Mouse (Mus musculus): ENCODE data around the gene Palld. TPM values are rescaled to one million over a fixed set of nuclear protein-coding genes. Genes with fewer than 3 reads are reported as not detected.

Palld gene
- polyA plus RNA-seq, 1 experiment from 2014 or later: 62.9 TPM

DNA sequence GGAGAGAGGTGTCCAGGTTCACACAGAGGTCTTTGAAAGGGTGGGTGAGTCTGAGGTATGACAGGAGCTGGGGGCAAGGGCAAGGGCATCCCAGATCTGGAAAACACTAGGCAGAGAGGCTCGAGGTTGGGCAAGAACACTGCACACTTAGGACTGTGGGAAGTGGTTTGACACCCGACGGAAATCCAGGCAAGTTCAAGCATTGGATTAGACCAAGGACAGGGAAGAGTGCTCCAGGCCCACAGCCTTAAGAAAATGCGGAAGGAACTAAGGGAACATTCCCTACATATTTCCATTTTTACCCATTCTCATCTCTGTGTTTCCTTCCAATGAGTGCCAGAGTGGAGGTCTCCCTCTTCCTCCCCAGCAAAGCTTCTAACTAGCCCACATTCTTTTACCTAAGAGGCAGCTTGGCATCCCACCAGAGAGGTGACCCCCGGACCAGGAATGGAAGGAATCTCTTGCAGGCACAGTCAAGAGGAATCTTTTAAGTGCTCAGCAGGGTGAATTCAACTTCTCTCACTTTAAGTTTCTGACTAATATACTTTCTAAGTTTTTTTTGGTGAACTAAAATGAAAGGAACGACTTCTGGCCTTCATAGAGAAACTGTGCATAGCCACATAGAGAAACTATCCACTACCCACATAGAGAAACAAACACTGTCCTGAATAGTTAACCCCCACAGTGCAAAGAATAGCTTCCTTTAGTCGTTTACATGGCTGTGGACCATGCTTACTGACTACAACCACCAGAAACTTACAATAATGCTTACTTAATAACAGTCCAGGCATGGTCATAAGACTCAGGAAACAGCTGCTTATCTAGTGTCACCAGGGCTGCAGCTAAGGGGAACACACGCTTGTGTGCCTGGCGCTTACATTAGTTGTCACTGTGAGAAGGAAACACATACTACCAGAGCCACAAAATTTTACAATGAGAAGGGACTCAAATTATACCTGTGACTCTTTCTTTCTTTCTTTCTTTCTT is 286.5 kb downstream of the Palld start:
- 78% methylated on average over 9 of the region's 9 CpGs for WGBS
- H3K27me3 ChIP-seq (ENCODE audit: control insufficient read depth, insufficient read depth, low read length): no peaks in the 10 kb centered on the region
- no peak overlapping the region for H3K27ac ChIP-seq (replicated peaks; ENCODE audit: low read depth, low read length)
- H3K4me3 ChIP-seq (ENCODE audit: low read depth, low read length): no peak overlapping the region
- no peak overlapping the region for H3K4me2 ChIP-seq (ENCODE audit: low read depth, severe bottlenecking)
- ATAC-seq (ENCODE audit: insufficient number of reproducible peaks, low FRiP score, low TSS enrichment, low read depth): no peak
- H3K36me3 ChIP-seq (ENCODE audit: control insufficient read depth, insufficient read depth, low read length): no peaks in the 10 kb centered on the region
- no peak overlapping the region for H3K9ac ChIP-seq (ENCODE audit: low read length)
- no peaks in the 10 kb centered on the region for H3K9me3 ChIP-seq (ENCODE audit: control insufficient read depth, low read length)
- no peak for DNase-seq (ENCODE audit: low spot score)
- H3K4me1 ChIP-seq (ENCODE audit: control insufficient read depth, insufficient read depth, low read length): peaks cover 5% of the 10 kb centered on the region

DNA sequence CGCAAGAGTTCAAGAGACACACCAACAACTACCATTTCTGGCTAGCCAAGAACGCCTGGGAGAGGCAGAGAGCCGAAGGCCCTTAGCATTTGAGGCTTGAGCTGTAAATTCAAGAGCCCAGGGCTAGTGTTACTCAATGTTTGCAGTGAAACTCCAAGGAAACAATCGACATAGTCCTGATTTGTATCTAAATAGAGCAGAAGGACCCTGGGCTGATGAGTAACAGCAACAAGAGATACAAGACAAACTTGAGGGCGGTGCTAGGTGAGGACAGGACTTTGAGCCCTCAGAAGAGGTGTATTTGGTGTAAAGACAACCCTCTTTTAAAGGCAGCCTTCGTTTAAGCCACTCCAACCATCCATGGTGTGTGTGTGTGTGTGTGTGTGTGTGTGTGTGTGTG is 290.7 kb downstream of the Palld start:
- H3K4me2 ChIP-seq (ENCODE audit: low read depth, severe bottlenecking): no peak overlapping the region
- ATAC-seq (ENCODE audit: insufficient number of reproducible peaks, low FRiP score, low TSS enrichment, low read depth) (no peak), DNase-seq (ENCODE audit: low spot score) (no peak)
- H3K9ac ChIP-seq (ENCODE audit: low read length): no peak overlapping the region
- H3K27me3 ChIP-seq (ENCODE audit: control insufficient read depth, insufficient read depth, low read length): no peaks in the 10 kb centered on the region
- no peak overlapping the region for H3K27ac ChIP-seq (replicated peaks; ENCODE audit: low read depth, low read length)
- H3K4me1 ChIP-seq (ENCODE audit: control insufficient read depth, insufficient read depth, low read length): peaks cover 6% of the 10 kb centered on the region; the same call in 1 of the 2 replicates
- 89% methylated on average over 6 of the region's 6 CpGs for WGBS
- no peak overlapping the region for H3K4me3 ChIP-seq (ENCODE audit: low read depth, low read length)
- no peaks in the 10 kb centered on the region for H3K36me3 ChIP-seq (ENCODE audit: control insufficient read depth, insufficient read depth, low read length)
- H3K9me3 ChIP-seq (ENCODE audit: control insufficient read depth, low read length): no peaks in the 10 kb centered on the region

DNA sequence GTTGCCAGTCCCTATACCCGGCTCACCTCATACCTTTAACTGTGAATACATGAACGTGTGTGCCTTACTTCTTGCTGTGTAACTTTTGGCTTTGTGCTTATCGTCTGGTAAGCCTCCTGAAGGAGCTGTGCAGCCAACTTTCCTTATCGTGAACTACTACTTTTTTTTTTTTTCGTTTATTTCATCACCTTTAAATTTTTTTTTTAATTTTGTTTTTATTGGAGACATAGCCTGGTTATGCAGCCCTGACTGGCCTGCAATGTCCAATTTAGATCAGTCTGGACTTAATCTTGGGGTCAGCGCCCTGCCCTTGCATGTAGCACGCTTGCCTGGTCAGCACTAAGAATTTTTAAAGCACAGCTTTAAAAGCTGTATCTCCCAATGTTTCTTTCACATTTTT is 291.4 kb downstream of the Palld start:
- no peaks in the 10 kb centered on the region for H3K36me3 ChIP-seq (ENCODE audit: control insufficient read depth, insufficient read depth, low read length)
- no peaks in the 10 kb centered on the region for H3K27me3 ChIP-seq (ENCODE audit: control insufficient read depth, insufficient read depth, low read length)
- peaks cover 6% of the 10 kb centered on the region; the same call in 1 of the 2 replicates for H3K4me1 ChIP-seq (ENCODE audit: control insufficient read depth, insufficient read depth, low read length)
- no peak overlapping the region for H3K9ac ChIP-seq (ENCODE audit: low read length)
- no peaks in the 10 kb centered on the region for H3K9me3 ChIP-seq (ENCODE audit: control insufficient read depth, low read length)
- H3K4me2 ChIP-seq (ENCODE audit: low read depth, severe bottlenecking): no peak overlapping the region
- WGBS: 78% methylated on average over 7 of the region's 7 CpGs
- no peak overlapping the region for H3K4me3 ChIP-seq (ENCODE audit: low read depth, low read length)
- ATAC-seq (ENCODE audit: insufficient number of reproducible peaks, low FRiP score, low TSS enrichment, low read depth) (no peak), DNase-seq (ENCODE audit: low spot score) (no peak)
- H3K27ac ChIP-seq (replicated peaks; ENCODE audit: low read depth, low read length): no peak overlapping the region

DNA sequence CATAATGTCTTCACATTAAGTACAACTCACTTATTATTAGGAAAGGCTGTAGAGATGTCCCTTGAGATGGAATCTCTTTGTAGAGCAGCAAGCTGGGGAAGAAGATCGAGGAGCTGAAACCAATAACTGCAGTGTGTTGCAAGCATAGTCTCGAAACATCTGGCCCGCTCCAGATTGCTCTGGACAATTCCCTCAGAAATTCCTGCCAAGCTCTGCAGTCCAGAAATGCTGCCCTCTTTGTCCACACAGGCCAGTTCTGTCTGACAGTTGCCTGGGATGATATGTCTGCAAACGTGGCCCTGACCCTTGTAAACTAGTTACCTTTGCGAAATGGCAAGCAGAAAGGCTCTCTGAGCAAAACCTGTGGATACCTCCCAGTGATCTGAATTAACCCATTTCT is 291.9 kb downstream of the Palld start:
- no peaks in the 10 kb centered on the region for H3K9me3 ChIP-seq (ENCODE audit: control insufficient read depth, low read length)
- no peaks in the 10 kb centered on the region for H3K36me3 ChIP-seq (ENCODE audit: control insufficient read depth, insufficient read depth, low read length)
- H3K27me3 ChIP-seq (ENCODE audit: control insufficient read depth, insufficient read depth, low read length): no peaks in the 10 kb centered on the region
- H3K4me1 ChIP-seq (ENCODE audit: control insufficient read depth, insufficient read depth, low read length): peaks cover 6% of the 10 kb centered on the region; the same call in 1 of the 2 replicates
- no peak overlapping the region for H3K27ac ChIP-seq (replicated peaks; ENCODE audit: low read depth, low read length)
- DNase-seq (ENCODE audit: low spot score) (no peak), ATAC-seq (ENCODE audit: insufficient number of reproducible peaks, low FRiP score, low TSS enrichment, low read depth) (no peak)
- H3K4me3 ChIP-seq (ENCODE audit: low read depth, low read length): no peak overlapping the region
- no peak overlapping the region for H3K9ac ChIP-seq (ENCODE audit: low read length)
- no peak overlapping the region for H3K4me2 ChIP-seq (ENCODE audit: low read depth, severe bottlenecking)
- WGBS: 68% methylated on average over 5 of the region's 5 CpGs

DNA sequence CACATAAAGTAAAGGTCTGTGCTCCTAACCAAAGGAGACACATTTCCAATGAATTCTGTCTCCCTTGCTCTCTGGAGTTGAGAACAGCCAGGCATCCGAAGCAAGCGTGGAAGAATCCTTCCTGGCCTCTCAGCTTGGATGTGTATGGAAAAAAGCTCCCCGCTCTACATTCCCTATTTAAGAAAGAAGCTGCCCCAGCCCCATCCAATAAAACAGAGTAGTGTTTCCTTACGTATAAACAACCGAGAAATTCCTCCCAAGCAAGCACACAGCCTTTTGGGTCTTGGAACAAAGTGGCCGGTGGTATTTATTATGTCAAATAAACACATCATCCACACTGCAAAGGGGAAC is 295.1 kb downstream of the Palld start:
- peaks cover 6% of the 10 kb centered on the region; the same call in 1 of the 2 replicates for H3K4me1 ChIP-seq (ENCODE audit: control insufficient read depth, insufficient read depth, low read length)
- no peak overlapping the region for H3K9ac ChIP-seq (ENCODE audit: low read length)
- DNase-seq (ENCODE audit: low spot score) (peak; percentile 59), ATAC-seq (ENCODE audit: insufficient number of reproducible peaks, low FRiP score, low TSS enrichment, low read depth) (peak; percentile 15; the same call in 1 of the 2 replicates)
- H3K27me3 ChIP-seq (ENCODE audit: control insufficient read depth, insufficient read depth, low read length): no peaks in the 10 kb centered on the region
- H3K27ac ChIP-seq (replicated peaks; ENCODE audit: low read depth, low read length): peak overlapping the region; percentile 90
- WGBS: 8% methylated on average over 6 of the region's 6 CpGs
- H3K4me3 ChIP-seq (ENCODE audit: low read depth, low read length): no peak overlapping the region
- no peaks in the 10 kb centered on the region for H3K9me3 ChIP-seq (ENCODE audit: control insufficient read depth, low read length)
- H3K4me2 ChIP-seq (ENCODE audit: low read depth, severe bottlenecking): no peak overlapping the region
- no peaks in the 10 kb centered on the region for H3K36me3 ChIP-seq (ENCODE audit: control insufficient read depth, insufficient read depth, low read length)

DNA sequence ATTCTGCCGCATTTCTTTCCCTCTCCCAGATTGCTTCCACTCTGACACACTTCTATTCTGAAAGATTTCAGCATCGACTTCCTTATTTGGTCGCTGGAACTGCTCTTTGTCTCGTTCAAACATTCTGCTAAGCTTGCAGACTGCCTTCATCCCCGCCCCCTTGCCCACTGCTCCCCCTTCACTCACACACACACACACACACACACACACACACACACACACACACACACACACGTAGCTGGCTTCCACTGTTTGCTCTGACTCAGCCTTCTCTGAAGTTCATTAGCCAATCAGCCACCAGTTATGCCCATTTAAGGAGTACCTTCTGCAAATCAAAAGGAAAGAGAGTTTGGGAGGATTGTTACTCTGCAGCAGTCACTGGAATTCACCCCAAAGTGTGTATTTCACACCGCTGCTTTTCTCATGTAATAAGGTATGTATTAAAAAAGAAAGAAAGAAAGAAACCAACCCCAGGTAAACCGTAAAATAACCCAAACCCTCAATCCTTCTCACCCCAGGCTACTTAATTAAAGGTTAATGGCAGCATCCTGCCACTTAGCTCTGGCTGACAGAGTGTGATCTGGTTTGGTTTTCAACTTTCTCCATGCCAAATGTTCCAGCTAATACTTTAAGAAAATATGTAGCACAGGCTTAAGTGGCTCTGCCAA is 295.6 kb downstream of the Palld start:
- H3K9ac ChIP-seq (ENCODE audit: low read length): no peak overlapping the region
- no peak overlapping the region for H3K4me2 ChIP-seq (ENCODE audit: low read depth, severe bottlenecking)
- H3K27me3 ChIP-seq (ENCODE audit: control insufficient read depth, insufficient read depth, low read length): no peaks in the 10 kb centered on the region
- no peaks in the 10 kb centered on the region for H3K9me3 ChIP-seq (ENCODE audit: control insufficient read depth, low read length)
- no peak overlapping the region for H3K4me3 ChIP-seq (ENCODE audit: low read depth, low read length)
- WGBS: 4% methylated on average over 8 of the region's 8 CpGs
- DNase-seq (ENCODE audit: low spot score): peak; percentile 63
- H3K36me3 ChIP-seq (ENCODE audit: control insufficient read depth, insufficient read depth, low read length): no peaks in the 10 kb centered on the region
- H3K27ac ChIP-seq (replicated peaks; ENCODE audit: low read depth, low read length): peak overlapping the region; percentile 90
- peak; percentile 85 for ATAC-seq (ENCODE audit: insufficient number of reproducible peaks, low FRiP score, low TSS enrichment, low read depth)
- H3K4me1 ChIP-seq (ENCODE audit: control insufficient read depth, insufficient read depth, low read length): peaks cover 6% of the 10 kb centered on the region; the same call in 1 of the 2 replicates

DNA sequence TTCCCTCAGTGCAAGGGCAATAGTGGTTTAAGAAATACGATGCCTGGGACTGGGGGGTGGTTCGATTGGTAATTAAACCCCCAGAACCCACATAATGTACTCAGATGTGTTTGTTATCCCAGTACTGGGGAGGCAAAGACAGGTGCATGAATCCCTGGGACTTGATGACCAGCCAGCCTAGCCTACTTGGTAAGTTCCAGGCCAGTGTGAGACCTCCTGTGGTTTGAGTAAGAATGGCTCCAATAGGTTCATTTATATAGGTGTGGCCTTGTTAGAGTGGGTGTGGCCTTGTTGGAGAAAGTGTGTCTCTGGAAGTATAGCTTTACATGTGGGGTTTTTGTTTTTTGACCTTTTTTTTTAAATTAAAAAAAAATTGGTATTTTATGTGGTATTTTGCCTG is 297.6 kb downstream of the Palld start:
- Histone ChIP-seq H3K27me3 (ENCODE audit: control insufficient read depth, insufficient read depth, low read length) (no peaks in the 10 kb centered on the region), H3K36me3 (ENCODE audit: control insufficient read depth, insufficient read depth, low read length) (no peaks in the 10 kb centered on the region), H3K4me3 (ENCODE audit: low read depth, low read length) (no peak overlapping the region), H3K27ac (replicated peaks; ENCODE audit: low read depth, low read length) (no peak overlapping the region), H3K4me2 (ENCODE audit: low read depth, severe bottlenecking) (no peak overlapping the region), H3K4me1 (ENCODE audit: control insufficient read depth, insufficient read depth, low read length) (peaks cover 3% of the 10 kb centered on the region; the same call in 1 of the 2 replicates), H3K9me3 (ENCODE audit: control insufficient read depth, low read length) (no peaks in the 10 kb centered on the region), H3K9ac (ENCODE audit: low read length) (no peak overlapping the region)
- WGBS: 90% methylated on average over 2 of the region's 2 CpGs
- no peak for ATAC-seq (ENCODE audit: insufficient number of reproducible peaks, low FRiP score, low TSS enrichment, low read depth)
- DNase-seq (ENCODE audit: low spot score): no peak

DNA sequence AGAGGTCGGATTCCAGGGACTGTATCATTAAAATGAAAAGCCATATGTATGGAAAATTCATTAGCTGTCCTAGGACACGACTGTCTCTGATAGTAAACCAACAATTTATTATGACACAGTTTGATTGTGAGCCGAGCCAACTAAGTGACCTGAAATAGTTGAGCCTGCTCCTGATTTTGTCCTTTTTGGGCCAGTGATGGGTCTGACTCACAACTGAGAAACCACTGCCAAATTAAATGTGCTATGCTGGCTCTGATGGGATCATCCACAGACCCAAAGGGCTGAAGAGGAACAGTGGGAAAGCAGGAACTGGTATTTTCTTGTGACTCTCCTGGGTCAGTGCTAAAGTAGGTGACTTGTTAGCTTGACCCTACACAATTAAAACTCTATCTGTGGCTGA is 305.6 kb downstream of the Palld start:
- no peak overlapping the region for H3K4me2 ChIP-seq (ENCODE audit: low read depth, severe bottlenecking)
- DNase-seq (ENCODE audit: low spot score): no peak
- 46% methylated on average over 3 of the region's 3 CpGs for WGBS
- no peak overlapping the region for H3K9ac ChIP-seq (ENCODE audit: low read length)
- H3K4me3 ChIP-seq (ENCODE audit: low read depth, low read length): no peak overlapping the region
- no peaks in the 10 kb centered on the region for H3K27me3 ChIP-seq (ENCODE audit: control insufficient read depth, insufficient read depth, low read length)
- no peak overlapping the region for H3K27ac ChIP-seq (replicated peaks; ENCODE audit: low read depth, low read length)
- no peaks in the 10 kb centered on the region for H3K36me3 ChIP-seq (ENCODE audit: control insufficient read depth, insufficient read depth, low read length)
- H3K4me1 ChIP-seq (ENCODE audit: control insufficient read depth, insufficient read depth, low read length): peaks cover 5% of the 10 kb centered on the region
- no peak for ATAC-seq (ENCODE audit: insufficient number of reproducible peaks, low FRiP score, low TSS enrichment, low read depth)
- no peaks in the 10 kb centered on the region for H3K9me3 ChIP-seq (ENCODE audit: control insufficient read depth, low read length)

Data from limb, embryonic 11.5 days (tissue).